Mouse (Mus musculus) limb, embryonic 12.5 days (tissue): ENCODE measurements around the gene Gpatch4. TPM values are rescaled to one million over a fixed set of nuclear protein-coding genes. Genes with fewer than 3 reads are reported as not detected.

Source experiments
- ATAC-seq: fragments of 200-750 bp; cut with Nextera tagmentation; 2 replicates; pipeline ENCODE4 v1.8.0; 2017; ENCODE audit warnings: low read depth, moderate TSS enrichment; ENCODE audit not compliant: insufficient number of reproducible peaks, insufficient read depth, low FRiP score, low TSS enrichment
- H3K27ac ChIP-seq: fragments of 300-500 bp; sonication (generic); 2 replicates; pipeline ENCODE4 v1.5.1; 2016; ENCODE audit warnings: mild to moderate bottlenecking, moderate library complexity
- H3K27me3 ChIP-seq: fragments of 300-500 bp; sonication (generic); 2 replicates; pipeline ENCODE4 v1.6.1; 2016; ENCODE audit warnings: mild to moderate bottlenecking, moderate library complexity
- H3K36me3 ChIP-seq: fragments of 300-500 bp; sonication (generic); 2 replicates; pipeline ENCODE4 v1.6.1; 2016; ENCODE audit warnings: mild to moderate bottlenecking, moderate library complexity
- H3K4me1 ChIP-seq: fragments of 300-500 bp; sonication (generic); replicated peaks from 2 replicates; pipeline ENCODE4 v1.6.1; 2016
- H3K4me2 ChIP-seq: fragments of 300-500 bp; sonication (generic); 2 replicates; pipeline ENCODE4 v1.6.1; 2016; ENCODE audit warnings: mild to moderate bottlenecking, moderate library complexity
- H3K4me3 ChIP-seq: fragments of 300-500 bp; sonication (generic); replicated peaks from 2 replicates; pipeline ENCODE4 v1.5.1; 2016; ENCODE audit warnings: mild to moderate bottlenecking
- H3K9ac ChIP-seq: fragments of 300-500 bp; sonication (generic); replicated peaks from 2 replicates; pipeline ENCODE4 v1.6.1; 2016; ENCODE audit warnings: mild to moderate bottlenecking, moderate library complexity
- H3K9me3 ChIP-seq: fragments of 300-500 bp; sonication (generic); 2 replicates; pipeline ENCODE4 v1.6.1; 2016; ENCODE audit warnings: mild to moderate bottlenecking, moderate library complexity
- WGBS: fragments of 180-500 bp; shearing (Covaris S2); methylation state at CpG from one replicate; pipeline ENCODE4 v1.1.7; 2016; 5-methylcytosine and 5-hydroxymethylcytosine counted together
- polyA plus RNA-seq: library from polyadenylated mRNA; unstranded; fragments of >200 nt; fragmentation: Nextera tagmentation; extraction: Ambion mirVana; gene quantifications from 2 replicates; pipeline ENCODE4 v1.2.1, GENCODE M21; 2016

Gene Gpatch4
- polyA plus RNA-seq, 1 experiment from 2014 or later, result 30.8 TPM

DNA sequence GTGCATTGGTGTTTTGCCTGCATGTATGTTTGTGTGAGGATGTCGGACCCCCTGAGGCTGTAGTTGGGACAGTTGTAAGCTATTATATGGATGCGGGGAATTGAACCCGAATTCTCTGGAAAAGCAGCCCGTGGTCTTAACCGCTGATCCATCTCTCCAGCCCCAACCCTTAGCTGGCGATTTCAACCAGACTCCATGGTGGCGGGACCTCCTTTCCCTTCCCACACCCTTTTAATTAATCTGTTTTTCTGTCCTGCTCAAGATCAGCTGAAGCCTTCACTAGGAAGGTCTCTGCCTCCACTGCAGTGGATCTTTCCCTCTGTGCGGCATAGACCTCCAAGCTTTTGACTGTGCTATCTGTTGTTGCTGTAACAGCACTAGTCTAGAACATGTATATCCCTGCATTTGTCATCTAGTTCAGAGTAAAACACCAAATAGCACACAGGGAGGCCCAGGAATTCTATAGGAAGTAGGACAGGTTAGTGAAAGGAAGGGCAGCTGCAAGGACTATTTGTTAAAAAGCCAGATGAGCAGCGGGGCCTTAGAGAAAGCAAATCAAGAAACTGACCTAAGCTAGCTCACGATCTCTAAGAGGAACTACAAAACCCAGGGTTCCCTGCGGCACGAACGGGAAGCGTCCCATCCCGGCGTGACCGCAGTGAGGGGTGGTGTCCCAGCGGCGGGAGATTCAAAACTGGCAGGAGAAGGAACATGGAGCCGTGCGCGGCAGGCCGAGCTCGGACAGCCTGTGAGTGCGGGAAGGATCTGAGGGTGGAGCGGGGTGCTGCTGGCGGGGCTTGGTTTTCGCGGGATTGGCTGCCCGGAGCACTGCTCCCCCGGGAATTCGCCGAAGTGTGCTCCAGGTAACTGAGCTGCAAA lies 38.7 kb downstream of the Gpatch4 start, which contains the start of gene Iqgap3:
Gene Iqgap3 (plus strand): TSS at position 627 of the 879 bp plus-strand sequence.
- peaks cover 13% of the 10 kb centered on the region for H3K4me1 ChIP-seq
- H3K9ac ChIP-seq, result peak within 1 kb of the TSS; percentile 65
- H3K36me3 ChIP-seq, result peaks cover 19% of the 10 kb centered on the region
- peak within 1 kb of the TSS; percentile 25; the same call in 1 of the 2 replicates for H3K27ac ChIP-seq
- ATAC-seq, result peak; percentile 68; the same call in 1 of the 2 replicates
- H3K4me3 ChIP-seq, result peak within 1 kb of the TSS; percentile 61
- H3K27me3 ChIP-seq, result 0 out of 2 replicates have a peak, but pooled peaks cover 3% of the 10 kb centered on the region
- peak within 1 kb of the TSS; percentile 80 for H3K4me2 ChIP-seq
- H3K9me3 ChIP-seq, result no peaks in the 10 kb centered on the region
- WGBS, result 19% methylated on average over 33 of the region's 33 CpGs

DNA sequence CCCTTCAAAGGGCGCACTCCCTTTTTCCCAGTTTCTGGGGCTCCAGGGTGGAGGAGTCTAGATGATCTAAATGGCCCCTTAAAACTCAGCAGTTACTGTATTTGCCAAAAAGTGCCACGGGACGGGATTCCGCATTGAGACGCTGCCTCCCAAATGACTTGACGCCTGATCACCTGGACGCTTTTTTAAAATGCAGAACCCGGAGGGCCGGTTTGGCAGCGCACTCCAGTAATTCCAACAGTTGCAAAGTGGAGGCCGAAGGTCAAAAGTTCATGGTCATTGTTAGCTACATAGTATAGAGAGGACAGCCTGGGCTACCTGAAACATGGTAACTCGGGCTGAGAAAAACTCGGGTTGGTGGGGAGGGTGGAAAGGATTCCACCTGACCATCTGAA lies 39.3 kb downstream of the Gpatch4 start:
- Histone ChIP-seq H3K27me3 (0 out of 2 replicates have a peak, but pooled peaks cover 3% of the 10 kb centered on the region), H3K36me3 (peaks cover 22% of the 10 kb centered on the region), H3K9me3 (no peaks in the 10 kb centered on the region), H3K4me3 (peak overlapping the region; percentile 61), H3K27ac (no peak overlapping the region), H3K9ac (peak overlapping the region; percentile 65), H3K4me2 (peak overlapping the region; percentile 80), H3K4me1 (peaks cover 13% of the 10 kb centered on the region)
- no peak for ATAC-seq
- 3% methylated on average over 13 of the region's 13 CpGs for WGBS

DNA sequence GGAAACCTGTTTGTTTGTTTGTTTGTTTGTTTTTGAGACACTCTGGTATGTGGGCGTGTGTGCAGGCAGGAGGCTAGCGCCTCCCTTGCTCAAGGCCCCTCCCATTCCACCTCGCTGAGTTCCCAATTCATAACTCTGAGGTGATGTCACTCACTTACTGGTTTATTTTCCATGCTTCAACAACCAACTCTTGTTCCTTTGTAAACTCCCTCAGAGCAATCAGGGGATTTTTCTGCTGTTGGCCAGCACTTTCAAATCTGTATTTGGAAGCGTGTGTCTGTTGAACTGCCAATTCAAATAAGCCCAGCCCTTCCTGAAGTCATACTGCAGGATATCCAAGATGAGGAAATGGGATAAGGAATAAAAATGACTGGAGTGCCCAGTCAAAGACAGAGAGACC lies 39.8 kb downstream of the Gpatch4 start:
- no peak for ATAC-seq
- H3K27ac ChIP-seq, result 0 out of 2 replicates have a peak overlapping the region, but pooled peaks have one; percentile 13
- 28% methylated on average over 4 of the region's 4 CpGs for WGBS
- peak overlapping the region; percentile 61 for H3K4me3 ChIP-seq
- H3K4me2 ChIP-seq, result peak overlapping the region; percentile 80
- H3K4me1 ChIP-seq, result peaks cover 13% of the 10 kb centered on the region
- peaks cover 23% of the 10 kb centered on the region for H3K36me3 ChIP-seq
- H3K9me3 ChIP-seq, result no peaks in the 10 kb centered on the region
- no peaks in the 10 kb centered on the region for H3K27me3 ChIP-seq
- peak overlapping the region; percentile 65; the same call in 1 of the 2 replicates for H3K9ac ChIP-seq

DNA sequence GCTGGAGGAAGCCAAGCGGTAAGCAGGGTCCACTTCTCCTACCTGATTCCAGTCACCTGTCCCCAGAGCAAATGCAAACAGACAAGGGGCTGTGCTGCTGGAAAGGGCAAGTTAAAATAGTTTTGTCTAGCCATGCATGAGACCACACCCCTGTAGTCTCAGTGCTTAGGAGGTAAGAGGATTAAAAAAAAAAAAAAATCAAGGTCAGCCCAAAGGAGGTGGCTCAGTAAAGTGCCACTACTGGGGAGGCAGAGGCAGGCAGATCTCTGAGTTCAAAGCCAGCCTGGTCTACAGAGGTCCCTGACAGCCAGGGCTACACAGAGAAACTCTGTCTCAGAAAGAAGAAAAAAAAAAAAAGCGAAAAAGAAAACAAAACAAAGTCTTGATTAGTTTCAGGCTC lies 41.1 kb downstream of the Gpatch4 start:
- Histone ChIP-seq H3K27ac (no peak overlapping the region), H3K4me3 (no peak overlapping the region), H3K9me3 (no peaks in the 10 kb centered on the region), H3K4me2 (no peak overlapping the region), H3K27me3 (no peaks in the 10 kb centered on the region), H3K4me1 (peaks cover 13% of the 10 kb centered on the region), H3K36me3 (peaks cover 32% of the 10 kb centered on the region), H3K9ac (no peak overlapping the region)
- no peak for ATAC-seq
- WGBS, result 93% methylated on average over 2 of the region's 2 CpGs

DNA sequence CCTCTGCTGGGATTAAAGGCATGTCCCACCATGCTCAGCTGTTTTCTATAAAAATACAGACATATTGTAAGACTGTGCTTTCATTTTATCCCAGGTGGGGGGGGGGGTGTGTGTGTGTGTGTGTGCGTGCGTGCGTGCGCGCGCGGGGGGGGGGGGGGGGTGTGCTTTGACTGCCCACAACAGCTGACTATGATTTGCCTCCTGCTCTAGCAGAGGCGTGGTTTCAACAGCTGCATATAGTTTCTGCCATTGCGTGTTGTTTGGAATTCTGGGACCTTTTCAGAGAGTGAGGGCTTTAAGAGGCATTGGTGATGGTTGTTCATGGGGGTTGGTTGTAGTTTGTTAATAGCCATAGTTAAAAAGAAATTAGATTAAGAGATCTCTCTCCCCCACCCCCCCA lies 42.6 kb downstream of the Gpatch4 start:
- Histone ChIP-seq H3K9me3 (no peaks in the 10 kb centered on the region), H3K27me3 (no peaks in the 10 kb centered on the region), H3K4me2 (no peak overlapping the region), H3K4me1 (peaks cover 13% of the 10 kb centered on the region), H3K27ac (no peak overlapping the region), H3K36me3 (peaks cover 47% of the 10 kb centered on the region), H3K9ac (no peak overlapping the region), H3K4me3 (no peak overlapping the region)
- WGBS, result 66% methylated on average over 2 of the region's 9 CpGs
- ATAC-seq, result no peak

DNA sequence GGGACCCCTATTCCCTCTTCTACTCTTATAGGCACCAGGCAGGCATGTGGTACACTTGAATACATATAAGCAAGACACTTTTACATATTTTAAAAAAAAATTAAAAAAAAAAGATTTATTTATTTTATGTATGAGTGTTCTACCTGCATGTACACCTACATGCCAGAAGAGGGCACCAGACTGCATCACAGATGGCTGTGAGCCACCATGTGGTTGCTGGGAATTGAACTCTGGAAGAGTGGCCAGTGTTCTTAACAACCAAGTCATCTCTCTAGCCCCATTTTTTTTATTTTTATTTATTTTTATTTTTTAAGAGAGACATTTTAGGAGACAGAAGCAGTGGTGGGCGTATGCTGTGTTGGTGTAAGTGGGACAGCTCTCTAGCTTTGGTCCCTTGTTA lies 44.8 kb downstream of the Gpatch4 start:
- Histone ChIP-seq H3K9me3 (no peaks in the 10 kb centered on the region), H3K9ac (no peak overlapping the region), H3K4me2 (no peak overlapping the region), H3K4me3 (no peak overlapping the region), H3K4me1 (peaks cover 6% of the 10 kb centered on the region), H3K27me3 (no peaks in the 10 kb centered on the region), H3K36me3 (peaks cover 69% of the 10 kb centered on the region), H3K27ac (no peak overlapping the region)
- WGBS, result 87% methylated on average over 1 of the region's 1 CpGs
- ATAC-seq, result no peak

DNA sequence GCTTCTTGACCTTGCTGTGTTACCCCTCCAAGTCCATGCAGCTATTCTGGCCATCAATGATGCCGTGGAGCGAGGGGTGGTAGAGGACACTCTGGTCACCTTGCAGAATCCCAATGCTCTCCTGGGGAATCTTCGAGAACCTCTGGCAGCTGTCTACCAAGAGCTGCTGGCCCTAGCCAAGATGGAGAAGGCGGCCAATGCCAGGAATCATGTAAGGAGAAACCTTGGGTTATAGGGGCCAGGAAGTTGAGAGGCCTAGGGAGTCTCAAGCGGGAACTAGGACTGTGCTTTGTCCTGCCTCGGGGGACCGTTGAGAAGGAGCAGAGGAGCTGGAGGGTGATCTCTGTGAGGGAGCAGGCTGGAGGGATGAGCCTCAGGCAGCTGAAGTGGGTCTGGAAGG lies 47.2 kb downstream of the Gpatch4 start:
- 93% methylated on average over 7 of the region's 7 CpGs for WGBS
- Histone ChIP-seq H3K36me3 (peaks cover 85% of the 10 kb centered on the region), H3K4me1 (no peaks in the 10 kb centered on the region), H3K4me3 (no peak overlapping the region), H3K9me3 (no peaks in the 10 kb centered on the region), H3K9ac (no peak overlapping the region), H3K4me2 (no peak overlapping the region), H3K27me3 (no peaks in the 10 kb centered on the region), H3K27ac (no peak overlapping the region)
- no peak for ATAC-seq

DNA sequence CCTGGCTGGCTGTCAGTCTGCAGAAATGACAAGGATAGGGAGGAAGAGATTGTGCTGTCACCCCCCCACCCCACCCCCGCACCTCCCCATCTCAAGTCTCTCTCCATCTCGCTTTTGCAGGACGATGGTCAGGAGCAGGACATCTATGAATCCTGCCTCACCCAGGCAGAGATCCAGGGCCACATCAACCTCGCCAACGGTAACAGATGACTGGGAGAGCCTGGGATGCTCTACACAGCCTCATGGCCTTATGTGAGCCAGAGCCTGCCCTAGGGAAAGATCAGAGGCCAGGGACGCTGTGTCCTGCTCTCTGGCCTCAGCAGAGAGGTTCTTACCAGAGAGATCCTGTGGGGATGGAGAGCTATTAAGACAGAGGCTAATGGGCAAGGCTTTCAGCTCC lies 47.7 kb downstream of the Gpatch4 start:
- Histone ChIP-seq H3K27ac (no peak overlapping the region), H3K27me3 (no peaks in the 10 kb centered on the region), H3K9ac (no peak overlapping the region), H3K4me1 (no peaks in the 10 kb centered on the region), H3K9me3 (no peaks in the 10 kb centered on the region), H3K4me3 (no peak overlapping the region), H3K4me2 (no peak overlapping the region), H3K36me3 (peaks cover 89% of the 10 kb centered on the region)
- WGBS, result 91% methylated on average over 6 of the region's 6 CpGs
- no peak for ATAC-seq

DNA sequence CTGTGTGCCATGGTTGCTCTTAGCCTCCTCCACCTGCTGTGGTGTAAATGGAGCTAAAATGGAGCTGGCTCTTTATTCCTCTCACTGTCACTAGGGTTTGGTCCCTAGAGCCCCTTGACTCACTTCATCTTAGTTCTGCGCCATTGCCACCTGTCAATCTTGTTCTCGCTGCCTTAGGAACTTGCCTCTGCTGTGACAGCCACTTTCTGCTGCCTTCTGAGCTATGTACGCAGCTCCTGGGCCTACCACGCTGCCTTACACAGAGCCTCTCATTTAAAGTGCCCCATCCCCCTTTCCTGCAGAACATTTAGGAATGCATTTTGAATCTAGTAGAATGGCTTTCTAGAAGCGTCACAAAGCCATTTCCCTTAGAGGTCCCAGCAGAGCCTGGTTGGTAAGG lies 51.2 kb downstream of the Gpatch4 start:
- Histone ChIP-seq H3K9ac (no peak overlapping the region), H3K27me3 (no peaks in the 10 kb centered on the region), H3K4me2 (no peak overlapping the region), H3K27ac (no peak overlapping the region), H3K36me3 (peaks cover 92% of the 10 kb centered on the region), H3K4me1 (no peaks in the 10 kb centered on the region), H3K4me3 (no peak overlapping the region), H3K9me3 (no peaks in the 10 kb centered on the region)
- 94% methylated on average over 5 of the region's 5 CpGs for WGBS
- no peak for ATAC-seq

DNA sequence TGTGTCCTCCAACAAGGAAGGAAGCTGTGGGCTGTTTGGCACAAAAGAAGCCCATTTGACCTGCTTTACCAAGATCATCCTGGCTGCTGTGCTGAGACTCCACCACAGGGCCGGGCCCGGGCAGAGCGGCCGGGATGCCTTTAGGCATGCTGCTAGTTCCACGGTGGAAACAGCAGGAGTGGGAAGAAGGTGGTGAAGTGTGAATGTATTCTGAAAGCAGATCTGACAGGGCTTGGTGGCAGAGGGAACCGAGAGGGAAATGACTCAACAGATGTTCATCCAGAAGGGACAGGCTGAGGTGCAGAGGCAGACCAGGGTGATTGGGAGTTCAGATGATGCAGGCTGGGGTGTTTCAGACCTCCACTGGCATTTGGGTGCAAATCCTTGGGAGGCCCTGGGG lies 54.8 kb downstream of the Gpatch4 start:
- Histone ChIP-seq H3K4me1 (no peaks in the 10 kb centered on the region), H3K27ac (no peak overlapping the region), H3K9ac (no peak overlapping the region), H3K4me2 (no peak overlapping the region), H3K4me3 (no peak overlapping the region), H3K27me3 (no peaks in the 10 kb centered on the region), H3K36me3 (peaks cover 87% of the 10 kb centered on the region), H3K9me3 (no peaks in the 10 kb centered on the region)
- ATAC-seq, result no peak
- 83% methylated on average over 6 of the region's 6 CpGs for WGBS

DNA sequence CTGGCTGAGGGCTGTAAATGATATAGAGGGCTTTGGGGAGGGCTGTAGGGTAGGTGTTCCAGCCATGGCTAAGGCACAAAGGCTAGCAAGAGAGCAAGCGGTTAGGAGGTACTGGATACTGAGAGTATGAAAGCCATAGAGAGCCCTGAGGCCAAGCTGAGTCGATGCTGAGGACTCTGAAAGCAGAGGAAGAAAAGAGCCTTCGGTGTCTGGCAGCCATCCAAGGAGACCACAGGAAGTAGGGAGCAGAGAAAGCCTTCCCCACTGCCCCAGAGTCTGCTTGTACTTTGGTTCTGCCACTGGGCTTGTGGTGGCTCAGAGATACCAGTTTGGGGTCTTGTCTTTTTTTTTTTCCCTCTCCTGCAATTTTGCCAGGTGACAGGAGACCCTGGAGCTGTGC lies 57.3 kb downstream of the Gpatch4 start:
- Histone ChIP-seq H3K4me3 (no peak overlapping the region), H3K27me3 (no peaks in the 10 kb centered on the region), H3K27ac (no peak overlapping the region), H3K9ac (no peak overlapping the region), H3K36me3 (peaks cover 87% of the 10 kb centered on the region), H3K4me2 (no peak overlapping the region), H3K4me1 (no peaks in the 10 kb centered on the region), H3K9me3 (no peaks in the 10 kb centered on the region)
- no peak for ATAC-seq
- 91% methylated on average over 3 of the region's 3 CpGs for WGBS
